Mouse (Mus musculus): ENCODE results near the gene Sox10.

Gene Sox10

DNA sequence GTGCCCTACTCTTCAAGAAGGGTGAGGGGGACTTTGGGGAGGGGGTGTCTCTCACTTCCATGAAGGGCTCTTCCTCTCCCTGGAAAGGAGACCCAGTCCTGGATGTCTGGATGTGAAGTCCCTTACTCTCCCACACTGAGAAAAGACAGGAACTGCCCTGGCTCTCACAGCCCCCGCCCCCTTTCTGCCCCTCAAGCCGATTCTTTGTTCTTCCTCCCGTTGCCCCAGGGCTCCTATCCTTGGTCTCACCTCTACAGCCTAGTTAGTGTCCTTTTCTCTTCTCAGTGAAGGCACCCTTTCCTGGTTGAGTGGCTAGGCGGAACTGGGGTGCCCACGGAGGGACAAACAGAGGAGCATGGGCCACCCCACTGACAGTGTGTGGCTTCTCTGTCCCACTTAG is at the start of gene Sox10:
Gene Sox10 (minus strand): TSS at position 101 of the 400 bp plus-strand sequence.
- no peak for DNase-seq (ENCODE audit: low spot score in 2 of 2)

DNA sequence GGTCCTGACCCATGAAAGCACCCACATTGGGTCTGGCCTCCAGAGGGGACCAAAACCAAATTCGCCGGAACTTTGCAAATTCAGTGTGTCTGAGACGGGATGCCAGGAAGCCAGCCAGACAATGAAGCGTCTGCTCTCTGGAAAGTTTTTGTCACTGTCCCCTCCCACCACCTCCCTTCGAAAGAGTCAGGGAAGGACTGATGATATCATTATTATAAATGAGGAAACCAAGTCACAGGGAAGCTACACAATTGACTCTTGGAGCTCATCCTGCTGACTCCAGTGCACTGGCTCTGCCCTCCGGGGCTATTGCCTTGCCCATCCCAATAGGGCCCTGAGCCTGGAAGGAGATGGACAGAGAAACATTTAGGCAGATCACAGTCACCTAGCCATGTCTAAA is 48.6 kb upstream of the Sox10 start:
- DNase-seq (ENCODE audit: low spot score in 2 of 2): no peak

GRCm38 (mm10) chr15:79212750-79213446 is 47.9 kb upstream of the Sox10 start:
- no peak for DNase-seq (ENCODE audit: low spot score in 2 of 2)

- no peak for DNase-seq (ENCODE audit: low spot score in 2 of 2)
Observed at GRCm38 (mm10) chr15:79210357-79210756, 45.3 kb upstream of the Sox10 start.

- DNase-seq (ENCODE audit: low spot score in 2 of 2): no peak
Observed at GRCm38 (mm10) chr15:79208758-79209439, 43.9 kb upstream of the Sox10 start.

DNA sequence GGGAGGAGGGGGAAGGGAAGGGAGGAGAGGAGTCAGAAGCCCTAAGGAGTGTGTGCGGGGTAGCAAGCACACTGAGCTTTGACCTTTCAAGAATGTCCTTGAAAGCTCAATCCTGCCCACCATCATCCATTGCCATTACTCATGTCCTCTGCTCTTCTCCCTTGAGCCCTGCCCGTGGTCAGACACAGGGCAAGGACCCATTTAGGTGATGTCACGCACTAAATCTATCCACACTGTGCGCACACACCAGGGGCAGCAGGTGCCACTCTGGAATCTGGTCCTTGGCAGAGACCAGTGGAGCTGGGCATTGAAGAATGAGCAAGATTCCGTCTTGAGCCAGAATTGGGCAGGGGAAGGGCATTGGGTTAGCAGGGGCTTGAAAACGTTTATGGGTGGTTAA is 43.2 kb upstream of the Sox10 start:
- DNase-seq (ENCODE audit: low spot score in 2 of 2): no peak

DNA sequence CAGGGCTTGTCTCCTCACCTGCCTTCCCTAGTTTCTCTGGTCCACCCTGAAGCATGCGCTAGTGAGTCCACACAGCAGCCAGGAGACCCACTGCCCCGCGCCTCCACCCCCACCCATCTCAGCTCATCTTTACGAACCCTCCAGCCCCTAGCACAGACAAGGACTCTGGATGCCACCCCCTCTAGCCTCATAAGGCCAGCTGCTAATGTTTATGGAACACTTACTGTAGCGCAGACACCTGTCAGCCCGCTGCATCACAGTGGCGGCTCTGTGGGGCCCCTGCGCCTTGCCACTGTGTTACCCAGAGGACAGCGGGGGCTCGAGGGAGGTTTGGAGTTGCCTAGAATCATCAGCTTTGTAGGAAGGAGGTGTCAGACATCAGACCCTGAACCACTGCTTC is 37.5 kb upstream of the Sox10 start:
- no peak for DNase-seq (ENCODE audit: low spot score in 2 of 2)

- no peak for DNase-seq (ENCODE audit: low spot score in 2 of 2)
Observed at GRCm38 (mm10) chr15:79201491-79202150, 36.6 kb upstream of the Sox10 start.

DNA sequence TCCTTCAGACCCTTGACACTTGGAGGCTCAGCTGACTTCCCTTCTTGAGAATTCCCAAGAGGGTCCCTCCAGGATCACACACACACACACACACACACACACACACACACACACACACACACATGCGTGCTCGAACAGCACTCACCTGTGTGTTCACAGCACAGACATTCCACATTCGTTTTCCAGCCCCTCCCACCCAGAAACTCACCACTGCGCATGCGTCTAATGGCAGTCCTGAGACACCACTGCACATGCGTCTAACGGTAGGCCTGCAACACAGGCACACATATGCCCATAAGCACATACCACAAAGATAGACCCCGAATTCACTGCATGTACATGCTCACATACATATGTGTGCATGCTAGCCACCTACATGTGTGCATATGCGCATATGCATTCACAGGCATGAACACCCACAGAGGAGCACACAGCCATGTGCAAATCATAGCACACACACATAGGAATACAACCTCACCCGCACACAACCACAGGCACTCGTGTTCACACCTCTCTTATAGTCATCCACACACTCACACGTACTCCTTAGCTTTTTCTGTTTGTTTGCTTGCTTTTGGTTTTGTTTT is 34.4 kb upstream of the Sox10 start:
- DNase-seq (ENCODE audit: low spot score in 2 of 2): no peak

DNA sequence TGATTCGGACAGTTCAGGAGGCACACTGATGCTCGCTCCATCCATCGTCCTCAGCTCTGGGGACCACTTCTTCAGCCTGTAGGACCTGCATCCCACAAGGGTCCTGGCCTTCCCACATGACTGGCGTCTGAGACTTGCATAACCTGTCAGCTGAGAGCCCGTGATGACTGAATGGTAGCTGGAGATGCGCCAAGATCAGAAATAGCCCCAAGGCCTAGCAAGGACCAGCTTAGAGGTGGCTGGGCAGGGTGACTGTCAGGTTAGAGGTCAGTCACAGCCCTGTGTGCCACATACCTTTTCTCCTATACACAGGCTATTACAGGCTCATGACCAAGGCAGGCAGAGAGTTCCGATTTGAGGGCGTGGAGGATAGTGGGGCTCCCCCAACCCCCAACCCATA is 30.5 kb upstream of the Sox10 start:
- DNase-seq (ENCODE audit: low spot score in 2 of 2): no peak

DNA sequence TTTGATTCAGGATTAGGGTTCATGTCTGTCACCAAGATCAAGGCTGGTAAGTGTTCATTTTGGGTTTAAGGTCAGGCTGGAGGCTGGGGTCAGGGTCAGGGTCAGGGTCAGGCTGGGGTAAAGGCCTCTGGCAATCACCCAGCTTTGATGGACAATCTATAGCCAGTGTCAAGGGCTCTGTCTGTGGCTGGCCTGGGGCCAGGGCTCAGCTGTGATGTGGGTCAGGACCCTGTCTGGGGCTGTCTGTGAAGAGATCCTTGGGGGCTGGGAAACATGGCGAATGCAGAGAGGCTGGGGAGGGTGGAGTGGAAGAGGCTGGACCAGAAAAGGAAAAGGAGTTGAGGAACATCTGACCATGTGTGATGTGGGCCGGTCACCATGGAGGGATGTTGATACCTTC is 29.9 kb upstream of the Sox10 start:
- no peak for DNase-seq (ENCODE audit: low spot score in 2 of 2)

- DNase-seq (ENCODE audit: low spot score in 2 of 2): no peak
Observed at GRCm38 (mm10) chr15:79194048-79194447, 29.0 kb upstream of the Sox10 start.

DNA sequence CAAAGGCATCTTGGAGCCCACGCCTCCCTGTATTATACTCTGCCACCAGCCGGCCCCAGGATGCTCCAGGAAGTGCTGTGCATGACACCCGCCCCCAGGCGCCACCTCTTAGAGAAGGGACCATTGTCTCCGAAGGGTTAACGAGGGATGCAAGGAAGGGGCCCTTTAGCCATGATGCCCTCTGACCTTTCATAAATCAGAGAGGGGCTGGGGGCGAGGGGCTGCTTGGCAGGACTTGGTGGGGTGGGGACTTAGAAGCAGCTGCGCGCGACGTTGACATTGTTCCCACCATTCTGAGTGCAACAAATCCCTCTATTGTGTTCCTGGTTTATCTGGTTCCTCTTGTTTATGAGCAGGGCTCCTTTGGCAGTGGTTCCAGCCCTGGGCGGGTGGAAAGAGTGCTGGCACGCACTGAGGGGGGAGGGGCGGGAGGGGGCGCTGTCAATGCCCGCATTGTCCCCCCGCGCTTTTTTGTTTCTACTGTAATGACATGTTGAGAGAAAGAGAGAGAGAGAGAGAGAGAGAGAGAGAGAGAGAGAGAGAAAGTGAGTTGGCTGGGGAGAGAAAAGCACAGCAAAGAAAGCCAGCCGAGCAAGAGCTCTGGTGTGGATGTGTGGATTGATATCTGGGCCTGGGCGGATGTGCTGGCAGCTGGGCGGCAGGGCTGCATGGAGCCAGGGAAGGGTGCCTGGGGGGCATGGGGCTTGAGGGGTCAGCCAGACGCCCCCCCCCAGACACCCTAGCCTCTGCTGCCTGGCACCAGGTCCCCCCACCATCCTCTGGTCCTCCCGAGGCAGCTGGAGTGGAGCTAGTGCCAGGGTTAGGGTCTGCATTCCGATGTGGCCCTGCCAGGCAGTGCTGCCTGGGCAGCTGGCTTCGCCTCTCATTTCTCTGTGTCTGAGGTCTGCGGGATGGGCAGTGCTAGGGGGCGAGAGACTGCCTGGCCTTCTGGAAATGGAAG is 28.1 kb upstream of the Sox10 start:
- DNase-seq (ENCODE audit: low spot score in 2 of 2): no peak

DNA sequence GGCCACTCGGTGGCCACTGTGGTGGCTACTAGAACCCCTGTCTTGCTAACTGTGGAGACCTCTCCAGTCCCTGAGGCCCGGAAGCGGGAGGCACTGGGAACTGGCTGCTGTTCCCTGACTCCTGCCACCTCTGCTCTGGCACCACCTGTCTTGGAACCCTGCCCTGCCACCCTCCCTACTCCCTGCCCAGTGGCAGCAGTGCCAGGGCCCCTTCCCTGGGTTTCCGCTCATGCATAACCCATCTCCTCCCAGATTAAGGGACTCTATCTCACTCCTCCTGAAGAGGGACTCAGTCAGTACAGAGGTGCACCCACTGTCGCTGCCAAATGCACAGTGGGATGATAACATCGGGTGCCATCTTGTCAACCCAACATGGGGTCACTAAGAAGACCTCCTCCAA is 27.4 kb upstream of the Sox10 start:
- no peak for DNase-seq (ENCODE audit: low spot score in 2 of 2)

GRCm38 (mm10) chr15:79191426-79191825 is 26.4 kb upstream of the Sox10 start:
- no peak for DNase-seq (ENCODE audit: low spot score in 2 of 2)

DNA sequence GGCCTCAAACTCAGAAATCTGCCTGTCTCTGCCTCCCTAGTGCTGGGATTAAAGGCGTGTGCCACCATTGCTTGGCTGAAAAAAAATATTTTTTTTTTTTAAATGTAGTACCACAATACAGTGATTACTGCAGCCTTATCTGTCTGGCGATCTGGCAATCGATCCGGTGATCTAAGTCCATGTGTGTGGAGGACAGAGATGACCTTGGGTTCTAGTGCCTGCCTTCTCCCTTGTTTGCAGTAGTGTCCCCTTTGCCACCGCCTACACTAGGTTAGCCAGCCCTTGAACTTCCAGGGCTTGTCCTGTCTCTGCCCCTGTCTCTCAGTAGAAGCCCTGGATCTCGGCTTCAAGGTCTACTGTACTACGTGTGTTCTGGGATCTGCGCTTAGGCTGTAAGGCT is 22.8 kb upstream of the Sox10 start:
- no peak for DNase-seq (ENCODE audit: low spot score in 2 of 2)

DNA sequence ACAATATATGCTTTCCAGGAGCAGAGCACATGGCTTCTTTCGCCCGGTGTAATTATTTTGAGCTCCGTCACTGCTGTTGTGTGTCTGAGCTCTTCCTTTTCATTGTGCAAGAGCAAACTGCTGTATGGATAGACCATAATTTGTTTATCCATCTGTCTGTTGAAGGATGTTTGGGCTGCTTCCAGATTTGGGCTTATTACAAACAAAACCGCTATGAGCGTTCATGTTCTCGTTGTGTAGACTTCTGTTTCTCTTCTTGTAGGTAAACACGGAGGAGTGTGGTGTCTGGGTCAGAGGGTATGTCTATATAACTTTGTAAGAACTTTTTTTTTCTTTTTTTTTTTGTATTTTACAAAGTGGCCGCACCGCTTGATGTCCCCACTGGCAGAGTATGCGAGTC is 20.2 kb upstream of the Sox10 start:
- DNase-seq (ENCODE audit: low spot score in 2 of 2): no peak

DNA sequence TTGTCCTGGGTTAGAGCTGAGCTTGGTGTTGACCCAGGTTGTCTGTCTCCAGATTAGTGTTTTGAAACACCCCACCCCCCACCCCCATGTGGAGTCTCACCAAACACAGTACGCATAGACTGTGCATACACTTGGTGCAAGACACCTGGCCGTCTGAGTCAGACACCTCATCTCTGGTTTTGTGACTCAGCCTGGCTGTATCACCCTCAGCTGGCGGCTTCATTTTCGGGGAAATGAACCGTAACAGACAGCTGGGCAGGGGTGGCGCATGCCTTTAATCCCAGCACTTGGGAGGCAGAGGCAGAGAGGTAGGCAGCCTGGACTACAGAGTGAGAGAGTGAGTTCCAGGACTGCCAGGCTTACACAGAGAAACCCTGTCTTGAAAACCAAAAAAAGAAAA is 11.9 kb upstream of the Sox10 start:
- DNase-seq (ENCODE audit: low spot score in 2 of 2): no peak

GRCm38 (mm10) chr15:79166712-79167111 is 1.7 kb upstream of the Sox10 start:
- DNase-seq (ENCODE audit: low spot score in 2 of 2): no peak

DNA sequence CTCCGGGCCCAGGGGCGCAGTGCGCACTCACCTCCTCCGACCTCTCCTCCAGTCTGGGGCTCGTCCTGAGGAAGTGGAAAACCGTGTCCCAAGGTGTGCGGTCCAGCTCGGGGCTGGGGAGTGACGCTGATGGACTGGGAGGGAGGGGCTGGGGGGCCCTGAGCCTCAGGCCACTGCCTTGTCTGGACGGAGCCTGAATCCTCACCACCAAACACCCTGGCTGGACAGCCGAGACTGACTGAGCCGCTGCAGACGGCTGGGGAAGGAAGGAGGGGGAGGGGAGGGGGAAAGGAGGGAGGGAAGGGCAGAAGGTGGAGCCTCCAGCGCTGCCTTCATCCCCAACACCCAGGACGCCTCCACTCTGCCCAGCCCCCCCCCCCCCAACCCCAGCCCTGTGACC is 789 bp downstream of the Sox10 start:
- no peak for DNase-seq (ENCODE audit: low spot score in 2 of 2)

DNA sequence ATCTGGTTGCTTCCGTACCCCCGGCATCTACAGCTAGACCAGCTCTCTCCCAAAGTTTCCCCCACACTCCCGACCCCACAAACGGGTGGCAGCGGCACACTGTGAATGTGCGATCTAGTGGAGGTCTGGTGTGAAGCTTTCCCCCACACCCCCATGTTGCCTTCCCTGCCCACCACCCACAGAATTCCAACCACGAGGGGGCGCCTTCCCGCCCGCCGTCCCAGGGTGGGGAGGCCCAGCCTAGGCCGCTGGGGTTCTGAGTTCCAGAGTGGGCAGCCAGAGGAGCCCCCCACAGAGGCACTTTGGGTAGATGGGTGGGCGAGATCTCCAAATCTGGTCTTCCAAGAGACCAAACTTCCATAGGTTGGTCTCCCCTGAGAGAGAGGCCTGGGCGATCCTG is 2.2 kb downstream of the Sox10 start:
- no peak for DNase-seq (ENCODE audit: low spot score in 2 of 2)

DNA sequence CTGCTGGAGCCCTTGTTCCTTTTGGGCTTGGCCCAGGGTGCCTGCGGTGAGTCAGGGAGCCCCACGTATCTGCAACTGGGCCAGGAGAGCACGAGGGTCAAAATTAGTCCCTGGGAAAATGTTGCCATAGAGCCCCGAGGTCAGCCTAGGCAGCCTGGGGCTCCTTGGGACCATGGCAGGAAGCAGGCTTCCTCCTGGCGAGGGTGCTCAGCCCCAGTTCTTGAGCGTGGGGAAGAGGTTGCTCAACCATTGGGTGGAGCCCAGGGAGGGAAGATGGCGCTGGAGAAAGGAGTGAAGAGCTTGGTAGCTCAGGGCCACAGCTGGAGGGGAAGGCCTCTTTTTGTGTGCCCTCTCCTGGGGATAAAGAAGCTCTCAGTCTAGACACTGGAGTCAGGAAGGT is 2.7 kb downstream of the Sox10 start:
- no peak for DNase-seq (ENCODE audit: low spot score in 2 of 2)
